Mouse (Mus musculus): ENCODE data around the gene Tnip1. TPM values are rescaled to one million over a fixed set of nuclear protein-coding genes. Genes with fewer than 3 reads are reported as not detected.

Tnip1 gene
- total and polyA plus RNA-seq, 3 experiments, result 8.1 to 19.7 TPM; not detected in 1

GRCm38 (mm10) chr11:54956912-54957311 is 5.8 kb downstream of the Tnip1 start:
- peaks cover 0 to 32% of the 10 kb centered on the region in 2 experiments; a peak in 2 of 4 replicates for H3K36me3 ChIP-seq (ENCODE audit: control insufficient read depth in 1 of 2, insufficient read depth in 2 of 2, low read length in 2 of 2)
- no peak for TF ChIP-seq RCOR1 (IDR thresholded peaks at IDR 0.05; ENCODE audit: low read depth, low read length)
- no peak for TF ChIP-seq MAZ (IDR thresholded peaks at IDR 0.05; ENCODE audit: low read depth, low read length)
- no peak for TF ChIP-seq MAFK (IDR thresholded peaks at IDR 0.05; ENCODE audit: borderline replicate concordance, low read depth, low read length)
- no peak for TF ChIP-seq NRF1 (IDR thresholded peaks at IDR 0.05; ENCODE audit: insufficient read depth, low read depth, low read length, poor library complexity, severe bottlenecking)
- no peak for TF ChIP-seq ZKSCAN1 (IDR thresholded peaks at IDR 0.05; ENCODE audit: low read depth, low read length)
- peak; percentile 10 for TF ChIP-seq TBP (IDR thresholded peaks at IDR 0.05; ENCODE audit: low read depth, low read length)
- no peak for TF ChIP-seq BHLHE40 (IDR thresholded peaks at IDR 0.05; ENCODE audit: borderline replicate concordance, low read depth, low read length)
- no peak for TF ChIP-seq ZNF384 (IDR thresholded peaks at IDR 0.05; ENCODE audit: low read depth, low read length)
- no peak for TF ChIP-seq E2F4 (IDR thresholded peaks at IDR 0.05; ENCODE audit: borderline replicate concordance, low read depth, low read length)
- no peak for TF ChIP-seq TAL1 (IDR thresholded peaks at IDR 0.05; ENCODE audit: low read length)
- no peak for TF ChIP-seq MAX (IDR thresholded peaks at IDR 0.05; ENCODE audit: low read length)
- no peak for TF ChIP-seq GABPA (IDR thresholded peaks at IDR 0.05; ENCODE audit: low read depth, low read length)
- peak in 1 of 2 experiments; percentile 57; a peak in 2 of 4 replicates for TF ChIP-seq POLR2A (IDR thresholded peaks at IDR 0.05; ENCODE audit: control insufficient read depth in 1 of 2, insufficient read depth in 1 of 2, low read depth in 1 of 2, low read length in 2 of 2, poor library complexity in 1 of 2)
- no peak for TF ChIP-seq POLR2AphosphoS2 (IDR thresholded peaks at IDR 0.05; ENCODE audit: low read length)
- TF ChIP-seq EP300 (IDR thresholded peaks at IDR 0.05; ENCODE audit: low read depth in 1 of 2, low read length in 2 of 2), result no peak
- no peak for TF ChIP-seq TCF12 (IDR thresholded peaks at IDR 0.05; ENCODE audit: low read depth, low read length)
- TF ChIP-seq CHD1 (IDR thresholded peaks at IDR 0.05; ENCODE audit: low read depth, low read length), result no peak
- TF ChIP-seq RAD21 (IDR thresholded peaks at IDR 0.05; ENCODE audit: low read depth, low read length), result no peak
- TF ChIP-seq MXI1 (IDR thresholded peaks at IDR 0.05; ENCODE audit: low read depth, low read length), result no peak
- no peak for TF ChIP-seq UBTF (IDR thresholded peaks at IDR 0.05; ENCODE audit: borderline replicate concordance, insufficient read depth, low read depth, low read length)
- TF ChIP-seq MYC (IDR thresholded peaks at IDR 0.05; ENCODE audit: low read depth, low read length), result no peak
- no peak for TF ChIP-seq ETS1 (IDR thresholded peaks at IDR 0.05; ENCODE audit: low read depth, low read length)
- no peak for TF ChIP-seq CTCF (IDR thresholded peaks at IDR 0.05 in 2 of 3, conservative IDR thresholded peaks at IDR 0.05 in 1 of 3; ENCODE audit: control insufficient read depth in 1 of 3, insufficient read depth in 1 of 3, low read depth in 2 of 3, low read length in 3 of 3, poor library complexity in 1 of 3, severe bottlenecking in 1 of 3)
- TF ChIP-seq JUND (IDR thresholded peaks at IDR 0.05; ENCODE audit: low read depth, low read length), result no peak
- no peak; the same call in 1 of the 2 replicates for TF ChIP-seq SIN3A (IDR thresholded peaks at IDR 0.05; ENCODE audit: low read length)
- TF ChIP-seq GATA1 (IDR thresholded peaks at IDR 0.05; ENCODE audit: low read depth, low read length), result no peak
- peak; percentile 62; the same call in 1 of the 2 replicates for TF ChIP-seq ELF1 (IDR thresholded peaks at IDR 0.05; ENCODE audit: low read depth, low read length)
- TF ChIP-seq MYB (IDR thresholded peaks at IDR 0.05; ENCODE audit: low read depth, low read length), result no peak
- no peak for TF ChIP-seq USF2 (IDR thresholded peaks at IDR 0.05; ENCODE audit: borderline replicate concordance in 1 of 2, insufficient read depth in 1 of 2, low read depth in 1 of 2, low read length in 2 of 2)
- TF ChIP-seq MEF2A (IDR thresholded peaks at IDR 0.05; ENCODE audit: extremely low read depth, insufficient replicate concordance, low read depth, low read length, poor library complexity, severe bottlenecking), result no peak
- peak; percentile 43; the same call in 1 of the 2 replicates for TF ChIP-seq NELFE (IDR thresholded peaks at IDR 0.05; ENCODE audit: low read depth, low read length)
- TF ChIP-seq HCFC1 (IDR thresholded peaks at IDR 0.05; ENCODE audit: low read depth, low read length), result peak; percentile 62; the same call in 1 of the 2 replicates
- no peak for TF ChIP-seq KAT2A (conservative IDR thresholded peaks at IDR 0.05; ENCODE audit: low read depth, low read length)
- TF ChIP-seq ZC3H11A (IDR thresholded peaks at IDR 0.05; ENCODE audit: low read depth, low read length), result no peak
- no peak for TF ChIP-seq USF1 (IDR thresholded peaks at IDR 0.05; ENCODE audit: low read depth, low read length)
- no peak for TF ChIP-seq SMC3 (IDR thresholded peaks at IDR 0.05; ENCODE audit: low read depth, low read length)
- DNase-seq (ENCODE audit: low read depth, low spot score), result peak; percentile 90
- H3K4me1 ChIP-seq (ENCODE audit: control insufficient read depth in 1 of 2, insufficient read depth in 2 of 2, low read length in 2 of 2), result peaks cover 18 to 56% of the 10 kb centered on the region in 2 experiments
- H3K79me2 ChIP-seq (ENCODE audit: control insufficient read depth, insufficient read depth, low read length, poor library complexity), result peaks cover 13% of the 10 kb centered on the region
- H3K27me3 ChIP-seq (ENCODE audit: control insufficient read depth in 1 of 2, insufficient read depth in 2 of 2, low read length in 2 of 2), result no peaks in the 10 kb centered on the region
- H3K4me3 ChIP-seq (ENCODE audit: control insufficient read depth in 1 of 2, insufficient read depth in 1 of 2, low read depth in 2 of 2, low read length in 2 of 2), result peak overlapping the region; percentile 89 to 98
- no peaks in the 10 kb centered on the region for H3K9me3 ChIP-seq (replicated peaks; ENCODE audit: insufficient read depth, low read length)
- peak overlapping the region; percentile 40 for H3K9ac ChIP-seq (ENCODE audit: control insufficient read depth, low read depth, low read length, poor library complexity, severe bottlenecking)
- peak overlapping the region; percentile 49 for H3K27ac ChIP-seq (ENCODE audit: control insufficient read depth, low read depth, low read length)
